Mouse (Mus musculus): Measurements from ENCODE around the gene Vezf1. TPM values are rescaled to one million over a fixed set of nuclear protein-coding genes. Genes with fewer than 3 reads are reported as not detected.

The Vezf1 gene
- total RNA-seq, 2 experiments from 2014 or later = 84.6 to 89.9 TPM

DNA sequence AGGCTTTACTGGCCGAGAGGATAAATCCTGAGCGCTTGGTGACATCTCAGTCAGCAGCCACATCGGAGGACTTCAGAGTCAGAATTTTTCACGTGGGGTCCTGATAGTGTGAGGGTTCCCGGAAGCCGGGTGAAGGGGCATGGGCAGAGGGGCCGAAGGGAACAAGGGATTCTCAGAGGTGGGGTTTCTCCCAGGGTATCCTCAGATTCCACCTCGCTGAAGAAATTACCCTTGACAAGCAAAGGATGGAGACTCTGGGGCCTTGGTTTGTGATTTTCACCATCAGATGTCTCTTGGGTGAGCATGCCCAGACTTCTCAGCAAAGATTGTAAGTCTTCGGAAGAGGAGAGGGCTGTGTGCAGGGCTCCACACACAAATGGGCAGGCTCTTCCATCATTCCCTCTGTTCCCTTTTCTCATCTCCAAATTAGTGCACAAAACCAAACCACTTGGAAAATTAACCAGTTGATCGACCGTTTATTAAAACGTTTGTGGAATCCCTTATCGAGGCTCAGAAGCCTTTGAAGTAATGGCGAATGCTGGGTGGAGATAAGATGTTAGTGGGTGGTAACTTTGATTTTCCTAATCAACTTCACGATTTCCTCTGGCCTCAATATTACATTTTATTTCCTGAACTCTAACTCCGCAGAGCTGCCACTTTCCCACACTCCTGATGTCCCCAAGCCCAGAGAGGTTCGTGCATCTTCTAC lies 30.1 kb downstream of the Vezf1 start, which contains the start of gene Cuedc1:
TSS of gene Cuedc1 (plus strand) at position 38 of the 709 bp plus-strand sequence.
- DNase-seq (ENCODE audit: low spot score) = no peak

DNA sequence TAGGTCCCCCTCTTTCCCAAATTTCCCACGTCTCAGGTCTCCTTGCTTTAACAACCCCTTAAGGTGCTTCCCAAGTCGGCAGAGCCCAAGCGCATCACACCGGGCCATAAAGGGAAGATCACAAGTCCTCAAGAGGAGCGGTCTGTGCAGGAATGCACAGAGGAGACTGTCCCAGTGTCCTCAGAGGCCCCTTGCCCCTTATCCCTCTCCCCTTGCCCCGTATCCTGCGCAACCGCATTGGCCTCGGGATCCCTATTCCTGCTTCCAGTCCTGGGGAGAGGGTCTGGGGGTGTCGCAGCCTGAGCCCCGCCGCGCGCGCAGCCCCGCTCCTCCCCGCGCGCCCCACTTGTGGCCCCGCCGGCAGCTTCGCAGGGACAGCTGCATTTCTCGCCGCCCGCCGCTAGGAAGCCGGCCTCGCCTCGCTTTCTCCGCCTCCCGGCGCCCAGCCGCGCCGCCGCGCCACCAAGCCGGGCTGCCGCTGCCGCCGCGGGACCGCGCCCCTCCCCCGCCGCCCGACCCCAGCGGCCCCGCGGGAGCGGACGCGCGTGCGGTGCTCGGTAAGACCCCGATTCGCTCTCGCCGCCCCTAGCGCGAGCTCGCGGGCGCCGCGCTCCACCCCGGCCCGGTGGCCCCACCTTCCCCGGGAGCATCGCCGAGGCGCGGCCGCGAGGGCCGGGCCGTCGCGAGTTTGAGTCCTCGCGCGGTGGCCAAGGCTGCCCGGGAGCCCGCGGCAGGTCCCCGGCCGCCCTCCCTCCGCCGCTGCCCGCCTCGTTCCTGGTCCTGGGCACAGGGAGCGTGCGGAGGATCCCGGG lies 30.9 kb downstream of the Vezf1 start:
- peak; percentile 80 for DNase-seq (ENCODE audit: low spot score)

DNA sequence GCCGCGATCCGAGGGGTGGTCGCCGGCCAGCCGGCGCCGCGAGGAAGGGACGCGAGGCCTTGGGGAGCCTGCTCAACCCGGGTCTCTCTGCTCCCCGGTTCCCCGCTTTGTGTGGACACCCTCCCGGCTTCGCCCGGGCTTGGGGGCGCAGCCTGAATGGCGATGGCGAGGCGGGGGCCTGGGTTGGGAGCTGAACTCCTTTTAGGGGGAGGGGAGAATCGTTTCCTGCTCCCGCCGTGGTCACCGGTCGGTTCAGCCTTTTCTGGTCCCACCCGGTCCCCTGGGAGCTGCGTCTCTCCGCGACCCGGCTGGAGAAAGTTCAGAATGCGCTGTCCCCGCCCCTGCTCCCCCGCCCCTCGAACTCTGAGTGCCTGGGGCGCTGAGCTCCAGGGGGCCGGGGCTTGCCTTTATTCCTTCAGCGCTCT lies 31.5 kb downstream of the Vezf1 start:
- DNase-seq (ENCODE audit: low spot score) = peak; percentile 79

DNA sequence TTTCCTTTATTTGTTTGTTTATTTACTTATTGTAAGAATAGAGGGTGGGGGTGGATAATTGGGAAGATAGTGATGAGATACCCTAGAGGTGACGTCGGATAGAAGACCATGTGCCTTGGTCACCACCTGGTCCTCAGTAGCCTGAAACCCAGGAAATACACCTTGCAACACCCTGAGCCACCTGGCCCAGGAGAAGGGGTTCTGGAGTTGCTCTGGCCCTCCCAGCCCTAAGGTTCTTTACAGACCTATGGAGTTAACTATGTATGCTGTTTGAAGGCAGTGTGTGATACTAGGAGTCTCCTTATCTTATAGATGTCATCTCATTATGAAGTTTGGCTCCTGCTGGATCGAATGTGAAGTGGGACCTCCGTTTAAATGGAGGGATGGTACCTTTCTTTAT lies 32.1 kb downstream of the Vezf1 start:
- DNase-seq (ENCODE audit: low spot score) = no peak

DNA sequence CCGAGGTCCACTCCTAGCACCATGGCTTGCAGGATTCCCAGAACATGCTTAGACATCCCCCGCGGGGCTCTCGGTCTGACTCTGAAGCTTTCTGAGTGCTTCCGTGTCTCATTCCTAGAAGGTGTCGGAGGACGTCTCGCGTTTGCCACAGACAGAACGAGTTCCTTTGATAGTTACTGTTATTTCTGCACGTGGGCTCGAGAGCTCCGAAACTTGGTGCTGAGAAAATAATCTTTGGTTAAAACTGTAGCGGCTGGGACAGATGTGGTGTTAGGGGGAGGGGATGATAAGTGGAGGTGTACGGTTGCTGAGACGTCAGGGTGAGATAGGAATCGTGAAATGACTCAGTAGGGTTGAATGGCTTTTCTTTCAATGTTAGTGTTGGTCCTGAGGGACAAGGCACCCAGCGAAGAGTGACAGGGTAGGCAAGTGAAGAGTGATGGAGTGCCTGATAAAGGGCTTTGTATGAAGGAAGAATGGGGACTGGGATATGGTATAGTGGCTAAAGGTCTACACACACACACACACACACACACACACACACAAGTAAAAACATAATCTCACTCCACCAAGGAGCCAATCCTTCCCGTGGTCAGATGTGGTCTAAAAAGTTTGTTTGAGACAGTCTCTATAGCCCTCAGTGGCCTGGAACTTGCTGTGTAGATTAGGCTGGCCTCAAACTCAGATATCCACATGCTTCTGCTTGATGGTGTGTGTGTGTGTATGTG lies 35.3 kb downstream of the Vezf1 start:
- no peak for DNase-seq (ENCODE audit: low spot score)

DNA sequence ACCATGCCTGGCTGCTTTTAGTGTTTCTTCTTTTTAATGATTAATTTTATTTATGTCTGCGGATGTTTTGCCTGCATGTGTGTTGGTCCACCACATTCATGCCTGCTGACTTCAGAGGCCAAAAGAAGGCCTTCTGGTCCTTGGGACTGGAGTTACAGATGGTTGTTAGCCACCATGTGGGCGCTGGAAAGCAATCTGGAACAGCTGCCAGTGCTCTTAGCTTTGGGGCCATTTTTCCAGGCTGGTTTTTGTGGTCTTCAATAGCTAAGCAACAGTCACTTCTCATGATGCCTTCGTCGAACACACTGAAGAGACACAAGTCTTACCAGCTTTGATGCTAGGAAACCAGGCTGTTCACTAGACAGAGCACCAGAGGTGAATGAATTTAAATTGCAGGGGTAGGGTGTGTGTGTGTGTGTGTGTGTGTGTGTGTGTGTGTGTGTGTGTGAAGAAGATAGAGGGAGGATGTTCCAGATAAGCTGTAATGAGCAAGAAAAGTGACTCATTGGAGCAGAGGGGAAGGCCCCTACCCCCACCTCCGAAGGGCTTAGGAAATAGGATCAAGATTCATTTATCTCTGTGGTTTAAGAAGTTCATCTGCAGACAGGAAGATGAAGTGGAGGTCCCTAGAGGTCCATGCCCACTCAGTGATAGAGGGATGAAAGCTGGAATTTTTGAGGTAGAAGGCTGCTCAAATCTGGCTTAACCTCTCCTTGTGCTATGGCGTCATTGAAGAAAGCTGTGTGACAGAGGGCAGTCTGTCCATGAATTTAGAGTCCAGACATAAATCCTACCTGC lies 37.6 kb downstream of the Vezf1 start:
- DNase-seq (ENCODE audit: low spot score) = no peak

DNA sequence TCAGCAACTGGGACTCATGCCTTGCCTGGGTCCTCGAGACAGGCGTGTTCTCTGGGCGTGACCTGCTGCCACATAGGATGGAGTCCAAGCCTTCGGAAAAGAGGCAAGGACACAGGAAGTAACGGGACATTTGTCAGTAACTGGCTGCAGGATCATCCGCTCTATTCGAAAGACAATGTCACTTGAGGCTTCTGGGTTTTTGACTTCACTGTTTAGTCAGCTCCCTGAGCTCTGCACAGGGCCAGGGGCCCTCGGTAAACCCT lies 38.1 kb downstream of the Vezf1 start:
- DNase-seq (ENCODE audit: low spot score) = no peak

DNA sequence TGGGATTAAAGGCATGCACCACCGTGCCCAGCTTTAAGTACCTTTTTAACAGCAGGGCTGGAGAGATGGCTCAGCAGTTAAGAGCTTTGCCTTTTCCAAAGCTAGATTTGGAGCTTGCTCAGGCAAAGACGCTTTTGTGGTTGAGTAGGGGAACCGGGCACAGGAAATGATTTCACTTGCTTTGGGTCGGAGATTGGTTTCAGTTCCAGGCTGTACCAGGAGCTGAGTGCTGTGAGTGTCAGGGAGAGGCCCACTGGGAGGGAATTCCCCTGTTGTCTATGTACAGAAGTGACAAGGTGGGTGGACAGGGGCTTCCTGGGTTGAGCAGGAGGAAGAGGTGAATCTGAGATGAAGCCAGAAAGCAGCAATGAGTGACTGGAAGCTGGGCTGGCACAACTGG lies 39.3 kb downstream of the Vezf1 start:
- no peak for DNase-seq (ENCODE audit: low spot score)

DNA sequence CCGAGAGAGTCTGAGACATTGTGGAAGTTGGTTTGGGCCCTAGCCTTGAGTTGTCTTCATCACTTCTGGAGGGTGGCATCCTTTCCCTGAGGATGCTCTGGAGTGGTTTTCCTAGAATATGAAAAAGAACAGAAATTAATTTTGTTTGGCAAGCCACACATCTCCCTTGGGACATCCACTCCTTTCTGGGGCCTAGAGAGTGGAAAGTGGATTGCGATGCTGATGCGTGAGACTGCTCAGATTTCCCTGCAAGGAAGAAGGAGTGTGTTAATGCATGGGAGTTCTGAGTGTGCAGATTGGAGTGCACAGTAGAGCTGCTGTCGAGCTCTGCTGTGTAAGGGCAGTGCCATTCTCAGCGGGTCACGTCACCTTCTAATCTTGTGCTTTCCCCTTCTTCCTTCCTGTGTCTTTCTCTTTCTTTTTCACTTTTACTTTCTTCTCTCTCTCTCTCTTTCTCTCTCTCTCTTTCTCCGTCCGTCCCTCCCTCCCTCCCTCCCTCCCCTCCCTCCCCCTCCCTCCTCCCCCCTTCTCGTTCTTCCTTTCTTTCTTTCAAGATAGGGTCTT lies 42.0 kb downstream of the Vezf1 start:
- peak; percentile 54 for DNase-seq (ENCODE audit: low spot score)

DNA sequence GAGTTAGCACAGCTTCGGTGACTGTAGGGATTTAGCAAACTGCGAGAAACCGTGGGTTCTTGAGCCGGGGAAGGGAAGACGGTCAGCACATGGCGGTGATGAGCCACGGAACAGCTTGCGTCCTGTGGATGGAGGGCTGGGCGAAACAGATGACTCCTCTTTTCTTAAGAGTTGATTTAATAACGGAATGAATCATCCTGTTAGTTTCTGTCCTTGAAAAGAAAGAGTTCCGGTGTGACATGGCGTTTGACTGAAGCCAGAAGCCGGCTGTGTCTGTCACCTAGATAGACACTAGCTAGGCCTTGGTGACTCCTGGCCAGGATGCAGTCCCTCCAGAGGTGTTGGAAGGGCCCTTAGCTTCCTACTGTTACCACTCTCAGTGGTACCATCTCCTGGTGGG lies 44.0 kb downstream of the Vezf1 start:
- no peak for DNase-seq (ENCODE audit: low spot score)

DNA sequence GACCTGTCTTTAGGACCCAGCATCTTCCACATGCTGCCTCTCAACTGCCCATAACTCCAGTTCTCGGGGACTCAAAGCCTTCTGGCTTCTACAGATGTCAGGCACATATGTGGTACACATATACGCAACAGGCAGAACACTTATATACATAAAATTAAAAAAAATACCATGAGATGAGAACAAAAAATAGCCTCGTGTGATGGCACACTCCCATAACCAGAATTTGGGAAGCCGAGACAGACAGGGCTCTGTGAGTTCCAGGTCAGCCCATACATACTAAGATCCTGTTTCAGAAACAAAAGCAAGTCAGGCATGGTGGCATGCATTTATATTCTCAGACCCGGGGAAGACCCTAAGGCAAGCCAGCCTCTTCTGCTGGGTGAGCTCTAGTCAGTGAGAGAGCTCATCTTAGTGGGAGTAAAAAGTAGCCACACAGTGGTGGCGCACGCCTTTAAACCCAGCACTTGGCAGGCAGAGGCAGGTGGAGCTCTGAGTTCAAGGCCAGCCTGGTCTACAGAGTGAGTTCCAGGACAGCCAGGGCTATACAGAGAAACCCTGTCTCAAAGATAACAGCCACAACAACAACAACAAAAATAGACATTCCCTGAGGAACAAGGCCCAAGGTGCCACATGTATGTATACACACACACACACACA lies 44.7 kb downstream of the Vezf1 start:
- DNase-seq (ENCODE audit: low spot score) = no peak

DNA sequence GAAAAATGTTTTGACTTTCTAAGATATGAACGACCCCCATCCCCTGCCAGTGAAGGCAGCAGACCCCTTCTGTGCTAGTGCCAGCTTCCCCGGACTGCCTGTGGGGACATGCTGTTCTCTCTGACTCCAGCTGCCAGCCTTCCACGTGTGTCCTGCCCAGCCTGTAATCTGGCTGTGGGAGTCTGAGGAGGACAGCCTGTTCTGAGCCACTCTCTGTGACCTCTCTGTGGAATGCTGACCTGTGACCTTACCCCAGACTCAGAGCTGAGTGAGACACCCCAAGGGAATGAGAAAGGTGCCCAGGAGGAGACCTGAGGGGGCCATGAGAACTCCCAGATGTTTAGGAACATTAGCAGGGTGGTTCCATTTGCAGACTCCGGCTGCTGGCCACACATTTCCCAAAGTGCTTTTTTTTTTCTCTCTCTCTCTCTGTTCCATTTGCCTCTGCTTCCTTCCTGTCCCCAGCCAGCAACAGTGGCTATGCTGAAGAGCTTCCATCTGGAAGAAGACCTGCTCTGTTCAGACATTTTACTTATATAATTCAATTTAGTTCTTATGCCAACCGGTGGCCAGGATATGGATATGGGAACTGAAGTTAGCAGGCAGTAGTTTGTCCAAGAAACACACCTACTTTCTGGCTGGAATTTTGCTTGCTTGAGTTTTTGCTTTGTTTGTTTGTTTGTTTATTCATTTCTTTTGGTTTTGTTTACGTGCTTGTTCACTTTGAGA lies 45.6 kb downstream of the Vezf1 start:
- DNase-seq (ENCODE audit: low spot score) = peak; percentile 84

DNA sequence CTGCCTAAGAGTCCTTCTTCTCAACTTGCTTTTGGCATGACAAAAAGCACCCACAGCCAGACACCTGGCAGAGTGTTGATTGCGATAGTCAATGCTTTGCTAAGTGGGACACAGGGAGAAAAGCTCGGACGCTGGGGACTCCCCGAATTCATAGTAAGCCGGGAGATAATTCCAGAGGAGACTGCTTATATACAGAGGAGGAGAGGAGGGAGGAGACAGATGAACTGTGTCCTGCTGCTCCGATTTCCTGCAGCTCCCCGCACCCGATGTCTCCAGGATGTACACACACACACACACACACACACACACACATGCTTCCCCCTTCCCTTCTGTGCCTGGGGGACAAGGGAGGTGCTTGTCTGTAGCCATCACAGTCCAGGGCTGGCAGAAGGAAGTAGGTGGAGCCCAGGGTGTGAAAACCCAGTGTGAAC lies 46.8 kb downstream of the Vezf1 start:
- DNase-seq (ENCODE audit: low spot score) = peak; percentile 85

DNA sequence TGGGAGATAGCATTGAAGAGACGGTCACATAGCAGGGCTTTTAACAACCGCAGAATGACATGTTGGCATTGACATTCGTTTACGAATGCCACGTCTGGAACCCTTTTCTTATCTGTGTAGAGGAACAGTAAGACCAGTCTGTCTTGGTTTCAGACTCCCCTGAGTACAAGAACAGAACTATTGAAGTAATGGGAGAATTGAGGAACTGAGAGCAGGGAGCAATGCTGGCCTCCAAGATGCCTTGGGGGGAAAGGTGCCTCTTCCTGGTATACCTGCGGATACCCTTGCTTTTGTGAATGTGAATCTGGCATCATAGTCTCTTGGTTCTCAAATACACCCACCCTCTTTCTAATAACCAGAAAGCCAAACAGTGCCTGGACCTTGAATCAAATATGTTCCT lies 48.5 kb downstream of the Vezf1 start:
- no peak for DNase-seq (ENCODE audit: low spot score)

DNA sequence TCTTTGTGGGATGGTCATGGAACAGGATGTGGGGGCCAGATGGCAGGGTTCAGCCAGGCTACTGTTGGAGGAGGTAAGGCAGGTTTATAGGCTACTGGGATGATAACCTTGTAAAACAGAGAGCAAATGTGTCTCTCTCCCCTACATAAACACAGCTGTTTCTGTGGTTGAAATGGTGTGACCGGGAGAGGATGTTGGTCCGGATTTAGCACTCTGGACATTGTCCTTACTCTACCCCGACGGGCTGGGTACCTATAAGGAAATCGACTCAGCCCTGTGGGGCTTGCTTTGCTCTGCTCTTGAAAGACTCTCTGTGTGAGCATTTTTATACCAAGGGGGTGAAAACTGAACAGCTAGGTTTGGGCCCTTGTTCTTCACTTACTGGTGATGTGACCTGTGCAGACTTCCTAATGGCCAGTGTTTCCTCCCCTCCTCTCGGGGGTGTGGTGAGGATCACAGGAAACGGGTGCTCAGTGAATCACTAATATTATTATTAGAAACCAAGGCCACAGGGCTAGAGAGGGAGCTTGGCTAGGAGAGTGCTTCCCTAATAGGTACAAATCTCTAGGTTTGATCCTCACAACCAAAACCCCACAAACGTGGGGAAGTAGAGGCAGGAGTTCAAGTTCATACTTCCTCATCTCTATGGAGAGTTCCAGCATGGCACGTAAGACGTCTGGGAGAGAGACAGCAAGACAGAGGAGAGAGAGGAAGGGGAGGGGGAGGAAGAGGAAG lies 49.4 kb downstream of the Vezf1 start:
- peak; percentile 52 for DNase-seq (ENCODE audit: low spot score)

DNA sequence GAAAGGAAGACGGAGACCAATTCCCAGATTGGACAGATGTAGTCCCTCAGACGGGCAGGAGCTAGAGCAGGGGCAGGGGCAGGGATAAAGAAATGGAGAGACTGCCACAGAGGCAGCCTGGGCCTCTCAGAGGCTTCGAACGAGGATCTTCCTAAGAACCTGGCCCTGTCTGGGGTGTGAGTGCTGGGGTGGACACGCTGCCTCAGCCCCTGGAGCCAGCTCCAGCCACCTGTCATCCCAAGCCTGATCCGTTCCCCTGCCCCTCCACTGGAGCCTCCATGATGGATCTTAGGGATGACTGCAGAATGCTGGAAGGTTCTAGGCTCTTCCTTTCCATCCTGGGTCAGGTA lies 50.0 kb downstream of the Vezf1 start:
- DNase-seq (ENCODE audit: low spot score) = no peak

DNA sequence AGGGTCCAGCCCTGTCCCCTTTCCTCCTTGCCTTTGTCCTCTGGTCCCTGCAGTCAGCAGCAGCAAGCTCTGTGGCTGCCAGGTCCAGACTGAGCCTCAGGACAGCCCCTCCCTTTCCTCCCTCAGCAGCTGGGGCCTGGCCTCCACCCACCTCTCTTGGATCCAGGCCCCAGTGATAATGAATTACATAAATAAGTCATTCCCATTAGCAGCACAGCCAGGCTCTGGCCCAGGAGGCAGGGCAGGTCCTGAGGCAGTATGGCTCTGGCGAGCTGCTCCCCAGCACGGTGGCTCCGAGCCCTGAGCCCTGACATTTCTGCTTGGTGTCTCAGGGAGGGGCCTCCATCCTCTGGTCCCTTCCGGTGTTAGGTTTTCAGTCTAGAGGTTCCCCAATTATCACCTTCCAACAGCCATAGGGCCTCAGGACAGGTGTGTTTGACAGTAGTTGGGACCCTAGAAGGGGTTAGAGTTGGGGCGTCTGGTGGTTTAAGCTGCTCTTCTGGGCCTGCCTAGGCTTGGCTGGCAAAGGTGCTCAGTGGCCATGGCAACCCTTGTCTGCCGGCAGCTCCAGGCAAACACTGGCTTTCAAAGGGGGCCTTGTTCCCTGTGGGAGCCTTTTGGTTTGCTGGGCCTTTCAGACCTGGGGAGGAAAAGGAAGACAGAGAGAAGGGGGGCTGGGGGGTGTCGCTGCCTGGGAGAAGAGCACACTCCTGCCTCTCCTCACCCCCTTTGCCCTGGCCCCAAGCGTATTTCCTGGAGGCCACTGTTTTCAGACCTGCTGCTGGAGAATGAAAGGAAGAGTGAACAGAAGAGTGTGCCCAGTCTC lies 51.0 kb downstream of the Vezf1 start:
- DNase-seq (ENCODE audit: low spot score) = peak; percentile 91

DNA sequence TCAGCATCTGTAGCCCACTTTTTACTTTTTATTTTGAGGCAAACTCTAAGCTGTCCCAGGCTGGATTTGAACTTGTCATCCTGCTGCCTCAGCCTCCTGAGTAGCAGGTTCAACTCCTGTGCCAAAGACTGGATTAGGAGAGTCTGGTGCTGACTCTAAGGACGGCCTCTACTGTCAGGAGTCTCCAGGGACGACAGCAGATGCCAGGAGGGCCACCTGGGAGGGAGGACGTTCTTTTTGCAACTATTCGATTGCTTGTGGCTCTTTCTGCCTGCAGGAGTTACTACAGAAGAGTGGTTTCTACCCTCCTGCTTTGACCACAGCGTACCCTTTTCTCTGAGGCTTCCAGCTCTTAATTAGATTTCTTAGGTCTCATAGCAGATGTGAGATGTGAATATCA lies 54.5 kb downstream of the Vezf1 start:
- no peak for DNase-seq (ENCODE audit: low spot score)

DNA sequence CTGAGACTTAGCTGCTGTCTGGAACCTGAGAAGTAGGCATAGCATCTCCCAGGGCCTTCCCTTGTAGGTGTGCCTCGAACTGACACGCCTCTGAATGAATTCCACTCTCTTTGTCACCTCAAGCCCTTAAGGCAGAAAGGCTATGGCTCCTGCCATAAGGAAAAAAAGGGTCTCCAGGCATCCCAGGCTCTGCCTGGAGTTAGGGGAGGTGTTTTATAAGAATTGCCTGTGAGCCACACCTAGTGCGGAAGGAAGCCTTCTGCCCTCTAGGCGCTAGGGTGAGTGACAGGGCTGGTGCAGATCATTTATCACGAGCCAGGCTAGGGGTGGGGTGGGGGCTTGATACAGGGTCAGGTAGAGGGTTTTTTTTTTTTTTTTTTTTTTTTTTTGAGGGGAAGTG lies 54.9 kb downstream of the Vezf1 start:
- no peak for DNase-seq (ENCODE audit: low spot score)

Measured in gastrocnemius, adult 18-20 months (tissue).